Mouse (Mus musculus) brain, adult 2 months (tissue): ENCODE measurements at regions not wholly inside any gene's neighbourhood (a gene's known extent, or its start where the extent isn't known, plus 50 kb on each side); places are given as distances from the start of the nearest gene placed in this dataset.

Source experiments
- DNase-seq: peaks from one replicate; pipeline ENCODE4 v3.0.0; 2011; ENCODE audit warnings: low read depth, low spot score

GRCm38 (mm10) chr2:11853210-11853973, 75.7 kb downstream of the Ankrd16 start:
- DNase-seq, result peak; percentile 1

- peak; percentile 6 for DNase-seq
Observed at GRCm38 (mm10) chr2:11869983-11870382, 92.3 kb downstream of the Ankrd16 start.

- no peak for DNase-seq
Observed at GRCm38 (mm10) chr2:11880005-11880404, 102.3 kb downstream of the Ankrd16 start.

GRCm38 (mm10) chr2:11894792-11895568, 117.3 kb downstream of the Ankrd16 start:
- DNase-seq, result no peak

GRCm38 (mm10) chr2:11899698-11900660, 122.3 kb downstream of the Ankrd16 start:
- no peak for DNase-seq

GRCm38 (mm10) chr2:11914782-11915181, 137.1 kb downstream of the Ankrd16 start:
- DNase-seq, result peak; percentile 24

GRCm38 (mm10) chr2:11917373-11917772, 139.7 kb downstream of the Ankrd16 start:
- no peak for DNase-seq

- DNase-seq, result no peak
Observed at GRCm38 (mm10) chr2:11918070-11918469, 140.4 kb downstream of the Ankrd16 start.

GRCm38 (mm10) chr2:11960777-11961176, 183.1 kb downstream of the Ankrd16 start:
- DNase-seq, result no peak

GRCm38 (mm10) chr2:11965374-11965773, 187.7 kb downstream of the Ankrd16 start:
- DNase-seq, result no peak

- DNase-seq, result no peak
Observed at GRCm38 (mm10) chr2:11967001-11967400, 189.3 kb downstream of the Ankrd16 start.

GRCm38 (mm10) chr2:11971972-11972371, 194.3 kb downstream of the Ankrd16 start:
- DNase-seq, result no peak

- peak; percentile 75 for DNase-seq
Observed at GRCm38 (mm10) chr2:12001938-12002899, 224.5 kb downstream of the Ankrd16 start.

GRCm38 (mm10) chr2:12004330-12004729, 226.7 kb downstream of the Ankrd16 start:
- no peak for DNase-seq

GRCm38 (mm10) chr2:12007201-12007600, 229.5 kb downstream of the Ankrd16 start:
- DNase-seq, result peak; percentile 11

- no peak for DNase-seq
Observed at GRCm38 (mm10) chr2:12011441-12011840, 233.8 kb downstream of the Ankrd16 start.

GRCm38 (mm10) chr2:12019607-12020006, 241.9 kb downstream of the Ankrd16 start:
- no peak for DNase-seq

- no peak for DNase-seq
Observed at GRCm38 (mm10) chr2:12023402-12024111, 245.9 kb downstream of the Ankrd16 start.

GRCm38 (mm10) chr2:12026220-12026619, 248.5 kb downstream of the Ankrd16 start:
- DNase-seq, result no peak
